Mouse (Mus musculus) cortical plate, adult 2 months (tissue): ENCODE measurements at regions not wholly inside any gene's neighbourhood (a gene's known extent, or its start where the extent isn't known, plus 50 kb on each side); places are given as distances from the start of the nearest gene placed in this dataset.
"Not testable (repeated sequence)": the region's sequence is repeated elsewhere in the genome, so short reads cannot be mapped to it uniquely, and the experiment has no call there.

Experiments
- H3K27ac ChIP-seq: fragments of 200-500 bp; 2 replicates; pipeline ENCODE4 v1.5.1; 2012; ENCODE audit warnings: low read length, control low read depth, inconsistent platforms; ENCODE audit not compliant: insufficient read depth
- H3K4me1 ChIP-seq: fragments of 200-500 bp; 2 replicates; pipeline ENCODE4 v1.6.1; 2011; ENCODE audit warnings: low read length; ENCODE audit not compliant: control insufficient read depth, insufficient read depth
- H3K4me3 ChIP-seq: fragments of 200-500 bp; 2 replicates; pipeline ENCODE4 v1.5.1; 2011; ENCODE audit warnings: mild to moderate bottlenecking, low read length, control low read depth; ENCODE audit not compliant: insufficient read depth
- CTCF ChIP-seq: fragments of 200-500 bp; IDR thresholded peaks from 2 replicates; pipeline ENCODE4 v1.5.1; 2011; ENCODE audit warnings: mild to moderate bottlenecking, control low read depth, low read length; ENCODE audit not compliant: insufficient read depth; ENCODE audit errors: extremely low read depth
- POLR2A ChIP-seq: fragments of 200-500 bp; IDR thresholded peaks from 2 replicates; pipeline ENCODE4 v1.6.1; 2011; ENCODE audit warnings: mild to moderate bottlenecking, low read length, control low read depth; ENCODE audit not compliant: insufficient read depth; ENCODE audit errors: extremely low read depth

- Histone ChIP-seq H3K27ac (no peak overlapping the region), H3K4me1 (no peaks in the 10 kb centered on the region), H3K4me3 (no peak overlapping the region)
- no peak for TF ChIP-seq CTCF
These were observed 50.9 kb upstream of the Hivep1 start for GRCm38 (mm10) chr13:42000966-42001365.

GRCm38 (mm10) chr13:41997883-41998282 lies 53.9 kb upstream of the Hivep1 start:
- H3K4me1 ChIP-seq, result no peaks in the 10 kb centered on the region
- no peak overlapping the region for H3K4me3 ChIP-seq
- TF ChIP-seq POLR2A (no peak), CTCF (no peak)
- H3K27ac ChIP-seq, result no peak overlapping the region

DNA sequence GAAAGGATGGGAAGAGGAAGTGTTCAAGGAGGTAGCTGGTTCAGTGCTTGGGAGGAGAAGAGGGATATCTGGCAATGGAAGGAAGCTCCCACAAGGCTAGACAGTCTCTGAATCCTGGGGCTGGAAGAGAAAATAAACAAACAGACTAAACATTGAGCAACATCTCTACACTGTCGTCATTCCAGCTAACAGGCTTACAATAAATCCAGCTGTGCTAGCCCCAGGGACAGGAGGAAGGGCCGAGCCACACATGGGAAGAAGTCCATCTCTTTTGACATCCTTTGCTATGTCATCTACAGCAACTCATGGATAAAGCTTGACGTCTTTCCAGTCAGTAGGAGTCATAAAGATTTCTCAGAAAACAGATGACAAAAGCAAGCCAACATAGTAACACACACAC lies 57.7 kb upstream of the Hivep1 start:
- TF ChIP-seq POLR2A, result no peak
- TF ChIP-seq CTCF, result no peak
- no peak overlapping the region for H3K4me3 ChIP-seq
- peaks cover 1% of the 10 kb centered on the region; the same call in 1 of the 2 replicates for H3K4me1 ChIP-seq
- H3K27ac ChIP-seq, result no peak overlapping the region

- no peak for TF ChIP-seq CTCF
- no peak for TF ChIP-seq POLR2A
- no peak overlapping the region for H3K4me3 ChIP-seq
- H3K4me1 ChIP-seq, result no peaks in the 10 kb centered on the region
- no peak overlapping the region for H3K27ac ChIP-seq
These were observed 75.9 kb upstream of the Hivep1 start for GRCm38 (mm10) chr13:41975918-41976317.

GRCm38 (mm10) chr13:41962915-41963314 lies 88.9 kb upstream of the Hivep1 start:
- no peak overlapping the region for H3K4me3 ChIP-seq
- H3K4me1 ChIP-seq, result no peaks in the 10 kb centered on the region
- TF ChIP-seq POLR2A, result no peak
- no peak for TF ChIP-seq CTCF
- H3K27ac ChIP-seq, result no peak overlapping the region

DNA sequence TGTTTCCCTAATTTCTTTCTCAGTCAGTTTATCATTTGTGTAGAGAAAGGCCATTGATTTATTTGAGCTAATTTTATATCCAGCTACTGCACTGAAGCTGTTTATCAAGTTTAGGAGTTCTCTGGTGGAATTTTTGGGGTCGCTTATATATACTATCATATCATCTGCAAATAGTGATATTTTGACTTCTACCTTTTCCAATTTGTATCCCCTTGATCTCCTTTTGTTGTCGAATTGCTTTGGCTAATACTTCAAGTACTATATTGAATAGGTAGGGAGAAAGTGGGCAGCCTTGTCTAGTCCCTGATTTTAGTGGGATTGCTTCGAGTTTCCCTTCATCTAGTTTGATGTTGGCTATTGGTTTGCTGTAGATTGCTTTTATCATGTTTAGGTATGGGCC lies 90.9 kb upstream of the Hivep1 start:
- not testable (repeated sequence) for H3K4me1 ChIP-seq

GRCm38 (mm10) chr13:41957932-41958331 lies 93.9 kb upstream of the Hivep1 start:
- H3K27ac ChIP-seq, result no peak overlapping the region
- H3K4me3 ChIP-seq, result no peak overlapping the region
- TF ChIP-seq CTCF (no peak), POLR2A (no peak)
- no peaks in the 10 kb centered on the region for H3K4me1 ChIP-seq

More for the DNA sequence above, 90.9 kb upstream of the Hivep1 start:
- not testable (repeated sequence) for H3K4me3 ChIP-seq, H3K27ac ChIP-seq

DNA sequence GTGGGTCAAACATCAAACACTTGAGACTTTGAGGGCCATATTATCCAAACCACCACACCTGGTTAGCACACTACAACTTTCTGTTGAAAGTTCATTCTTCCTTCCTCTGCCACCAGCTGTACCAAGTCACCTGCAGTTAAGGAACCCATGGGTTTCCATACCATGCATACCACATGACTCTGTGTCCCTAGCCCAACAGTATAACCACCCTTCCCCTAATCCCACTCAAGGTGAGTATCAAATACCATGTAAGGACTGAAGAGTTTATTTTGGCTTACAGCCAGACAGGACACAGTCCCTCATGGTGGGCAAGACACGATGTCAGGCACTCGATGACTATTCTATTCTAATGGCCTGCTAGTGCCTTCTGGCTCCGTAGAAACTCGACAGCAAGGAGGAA lies 95.9 kb upstream of the Hivep1 start:
- Histone ChIP-seq H3K4me1 (no peaks in the 10 kb centered on the region), H3K4me3 (no peak overlapping the region), H3K27ac (no peak overlapping the region)
- TF ChIP-seq CTCF, result no peak
- no peak for TF ChIP-seq POLR2A

DNA sequence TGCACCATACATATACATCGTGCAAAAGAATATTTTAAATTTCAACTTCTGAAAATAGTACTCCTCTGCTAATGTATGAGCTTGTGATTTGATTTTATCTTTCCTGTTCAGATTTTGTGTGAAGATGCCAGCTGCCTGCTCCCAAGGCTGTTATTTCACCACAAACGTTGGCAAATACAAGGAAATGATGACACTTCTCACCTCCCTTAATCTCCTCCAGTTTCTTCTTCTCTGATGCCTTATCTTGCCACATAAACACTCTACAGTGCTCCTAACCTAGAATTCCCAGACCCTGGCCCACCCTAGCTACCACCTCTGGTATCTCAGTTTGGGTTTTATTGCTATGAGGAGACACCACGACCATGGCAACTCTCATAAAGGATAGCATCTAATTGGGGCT lies 96.6 kb upstream of the Hivep1 start:
- no peak overlapping the region for H3K4me3 ChIP-seq
- no peak overlapping the region for H3K27ac ChIP-seq
- TF ChIP-seq POLR2A (no peak), CTCF (no peak)
- no peaks in the 10 kb centered on the region for H3K4me1 ChIP-seq

GRCm38 (mm10) chr13:41952453-41952852 lies 99.4 kb upstream of the Hivep1 start:
- no peaks in the 10 kb centered on the region for H3K4me1 ChIP-seq
- TF ChIP-seq POLR2A (no peak), CTCF (no peak)
- H3K4me3 ChIP-seq, result no peak overlapping the region
- no peak overlapping the region for H3K27ac ChIP-seq

- H3K27ac ChIP-seq, result no peak overlapping the region
- TF ChIP-seq POLR2A (no peak), CTCF (no peak)
These were observed 100.8 kb upstream of the Adtrp start for GRCm38 (mm10) chr13:41948241-41948640.

More at GRCm38 (mm10) chr13:41948241-41948640, 100.8 kb upstream of the Adtrp start:
- H3K4me3 ChIP-seq, result no peak overlapping the region
- no peaks in the 10 kb centered on the region; the same call in 1 of the 2 replicates for H3K4me1 ChIP-seq
